ENCODE assay signal across 19 mouse cellular contexts in the genomic region with DNA sequence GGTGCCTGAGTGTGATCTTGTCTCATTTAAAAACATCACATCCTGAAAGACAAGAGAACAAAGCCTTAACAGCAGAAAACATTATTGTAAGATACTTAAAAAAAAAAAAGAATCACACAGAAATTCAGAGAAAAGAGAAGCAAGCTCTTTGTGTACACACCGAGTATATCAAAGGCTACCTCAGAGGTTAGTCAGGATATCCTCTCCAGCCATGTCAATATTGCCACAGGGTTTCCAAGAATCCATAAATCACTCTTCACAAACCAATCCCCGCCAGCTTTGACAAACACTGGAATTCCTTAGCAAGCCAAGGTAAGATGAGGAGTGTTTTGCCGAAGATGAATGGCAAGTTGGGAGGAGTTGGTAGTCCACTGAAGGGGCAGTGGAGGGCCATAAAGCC.
"Had no signal": no experiment of that assay in that cellular context is flagged by ENCODE, and none has a peak within 500 bp of the region (broad histone marks: within the 10 kb centered on the region; RNA-seq: fewer than 3 reads in every experiment).

No protein-coding gene starts in this region.

- H3K36me3 ChIP-seq: intestine, embryonic 15.5 days; limb, embryonic 12.5 days; limb, embryonic 15.5 days; midbrain, embryonic 10.5 days; midbrain, embryonic 13.5 days had no signal

- H3K4me1 ChIP-seq: intestine, embryonic 15.5 days; limb, embryonic 12.5 days; midbrain, embryonic 10.5 days had no signal

- H3K4me3 ChIP-seq: intestine, embryonic 15.5 days; limb, embryonic 12.5 days; limb, embryonic 15.5 days; midbrain, embryonic 10.5 days; midbrain, embryonic 13.5 days; myocyte had no signal

- H3K4me2 ChIP-seq: intestine, embryonic 15.5 days; limb, embryonic 12.5 days; limb, embryonic 15.5 days; liver, embryonic 11.5 days; midbrain, embryonic 13.5 days had no signal

- H3K27ac ChIP-seq: intestine, embryonic 15.5 days; limb, embryonic 12.5 days; limb, embryonic 15.5 days; liver, embryonic 14.5 days; macrophage; midbrain, embryonic 10.5 days; midbrain, embryonic 13.5 days had no signal

- H3K9me3 ChIP-seq: intestine, embryonic 15.5 days; limb, embryonic 12.5 days; limb, embryonic 15.5 days; midbrain, embryonic 10.5 days; midbrain, embryonic 13.5 days had no signal

- ATAC-seq: intestine, embryonic 15.5 days; liver, postnatal 0 days; midbrain, embryonic 13.5 days; midbrain, embryonic 16.5 days had no signal

- H3K9ac ChIP-seq: intestine, embryonic 15.5 days; limb, embryonic 12.5 days; limb, embryonic 15.5 days; liver, embryonic 14.5 days; liver, postnatal 0 days; midbrain, embryonic 13.5 days had no signal

- H3K27me3 ChIP-seq: intestine, embryonic 15.5 days; limb, embryonic 12.5 days; limb, embryonic 15.5 days; midbrain, embryonic 13.5 days had no signal

- DNase-seq: kidney, adult 18-20 months; kidney, adult 9 months; kidney, postnatal 14 days; kidney, postnatal 4 days; left cerebral cortex, postnatal 4 days; liver, postnatal 0 days; lung, postnatal 14 days; thymus, adult 18-20 months; thymus, postnatal 36 days had no signal
